Mouse (Mus musculus): ENCODE measurements around the gene Slc35d2. TPM values are rescaled to one million over a fixed set of nuclear protein-coding genes. Genes with fewer than 3 reads are reported as not detected.

Gene Slc35d2
- 1.1 and 1.3 TPM in 2 replicates for polyA plus RNA-seq (2012; rRNA removed)

GRCm38 (mm10) chr13:64128858-64129615, at the start of gene Slc35d2:
Slc35d2 (minus strand) TSS chr13:64129368.

GRCm38 (mm10) chr13:64161548-64161915, 32.4 kb upstream of the Slc35d2 start, which contains the start of gene Habp4:
Habp4 (plus strand) TSS chr13:64161824.

GRCm38 (mm10) chr13:64153083-64153682, 24.0 kb upstream of the Slc35d2 start, which contains the start of gene Zfp367:
Zfp367 (minus strand) TSS chr13:64153202.

GRCm38 (mm10) chr13:64089130-64089529, 40.0 kb downstream of the Slc35d2 start, which contains the start of gene Hsd17b3:
Hsd17b3 (minus strand) TSS chr13:64089230.

Other genes with a start within 250 kb of the Slc35d2 start
- 0.18 TPM in 1 of 2 replicates, not detected in the other for gene Hsd17b3, start 40.1 kb downstream of the Slc35d2 start, polyA plus RNA-seq (2012; rRNA removed)
- gene Zfp367, start 23.8 kb upstream of the Slc35d2 start, polyA plus RNA-seq (2012; rRNA removed) = 6.2 and 6.9 TPM in 2 replicates
- 46.2 and 53.2 TPM in 2 replicates for gene Habp4, start 32.5 kb upstream of the Slc35d2 start, polyA plus RNA-seq (2012; rRNA removed)
- gene Cdc14b, start 145.9 kb upstream of the Slc35d2 start, polyA plus RNA-seq (2012; rRNA removed) = 3.5 and 4.5 TPM in 2 replicates
- gene Aaed1, start 183.3 kb upstream of the Slc35d2 start, polyA plus RNA-seq (2012; rRNA removed) = 5.2 and 5.3 TPM in 2 replicates
- gene Ctsl, start 241.5 kb upstream of the Slc35d2 start, polyA plus RNA-seq (2012; rRNA removed) = 106 and 114 TPM in 2 replicates

Data from central nervous system, embryonic 18 days (tissue).